Mouse (Mus musculus): ENCODE measurements around the gene Eef1e1. TPM values are rescaled to one million over a fixed set of nuclear protein-coding genes. Genes with fewer than 3 reads are reported as not detected.
A peak's percentile ranks its signal among the peaks of the same experiment; 100 is the strongest.

Eef1e1 gene
- total and polyA plus RNA-seq, 3 experiments, result 194 to 218 TPM; not detected in 1

GRCm38 (mm10) chr13:38670051-38670450 lies 11.2 kb upstream of the Eef1e1 start:
- H3K27ac ChIP-seq (ENCODE audit: control insufficient read depth, low read depth, low read length), result no peak overlapping the region
- peaks cover 0 to 6% of the 10 kb centered on the region in 2 experiments; a peak in 3 of 4 replicates for H3K4me1 ChIP-seq (ENCODE audit: control insufficient read depth in 1 of 2, insufficient read depth in 2 of 2, low read length in 2 of 2)
- no peaks in the 10 kb centered on the region for H3K36me3 ChIP-seq (ENCODE audit: control insufficient read depth in 1 of 2, insufficient read depth in 2 of 2, low read length in 2 of 2)
- DNase-seq (ENCODE audit: low read depth, low spot score), result no peak
- no peaks in the 10 kb centered on the region for H3K9me3 ChIP-seq (replicated peaks; ENCODE audit: insufficient read depth, low read length)
- no peak for TF ChIP-seq USF2 (IDR thresholded peaks at IDR 0.05; ENCODE audit: borderline replicate concordance in 1 of 2, insufficient read depth in 1 of 2, low read depth in 1 of 2, low read length in 2 of 2)
- no peak for TF ChIP-seq ETS1 (IDR thresholded peaks at IDR 0.05; ENCODE audit: low read depth, low read length)
- no peak for TF ChIP-seq MAZ (IDR thresholded peaks at IDR 0.05; ENCODE audit: low read depth, low read length)
- TF ChIP-seq CHD2 (IDR thresholded peaks at IDR 0.05; ENCODE audit: low read length), result no peak
- peaks cover under 1 to 1% of the 10 kb centered on the region in 2 experiments; a peak in 1 of 4 replicates for H3K27me3 ChIP-seq (ENCODE audit: control insufficient read depth in 1 of 2, insufficient read depth in 2 of 2, low read length in 2 of 2)
- no peak overlapping the region for H3K4me3 ChIP-seq (ENCODE audit: control insufficient read depth in 1 of 2, insufficient read depth in 1 of 2, low read depth in 2 of 2, low read length in 2 of 2)
- H3K79me2 ChIP-seq (ENCODE audit: control insufficient read depth, insufficient read depth, low read length, poor library complexity), result no peaks in the 10 kb centered on the region
- no peak overlapping the region for H3K9ac ChIP-seq (ENCODE audit: control insufficient read depth, low read depth, low read length, poor library complexity, severe bottlenecking)

GRCm38 (mm10) chr13:38668514-38668913 lies 9.7 kb upstream of the Eef1e1 start:
- H3K4me1 ChIP-seq (ENCODE audit: control insufficient read depth in 1 of 2, insufficient read depth in 2 of 2, low read length in 2 of 2), result peaks cover 8 to 11% of the 10 kb centered on the region in 2 experiments
- peak; percentile 71 for DNase-seq (ENCODE audit: low read depth, low spot score)
- no peaks in the 10 kb centered on the region for H3K9me3 ChIP-seq (replicated peaks; ENCODE audit: insufficient read depth, low read length)
- TF ChIP-seq RCOR1 (IDR thresholded peaks at IDR 0.05; ENCODE audit: low read depth, low read length) (no peak), CTCF (IDR thresholded peaks at IDR 0.05 in 2 of 3, conservative IDR thresholded peaks at IDR 0.05 in 1 of 3; ENCODE audit: control insufficient read depth in 1 of 3, insufficient read depth in 1 of 3, low read depth in 2 of 3, low read length in 3 of 3, poor library complexity in 1 of 3, severe bottlenecking in 1 of 3) (peak; percentile 84 to 87 (median 86)), CHD1 (IDR thresholded peaks at IDR 0.05; ENCODE audit: low read depth, low read length) (no peak), ZC3H11A (IDR thresholded peaks at IDR 0.05; ENCODE audit: low read depth, low read length) (peak; percentile 77), MYC (IDR thresholded peaks at IDR 0.05; ENCODE audit: low read depth, low read length) (no peak), ZMIZ1 (IDR thresholded peaks at IDR 0.05; ENCODE audit: low read depth, low read length) (no peak), RAD21 (IDR thresholded peaks at IDR 0.05; ENCODE audit: low read depth, low read length) (peak; percentile 80), SMC3 (IDR thresholded peaks at IDR 0.05; ENCODE audit: low read depth, low read length) (peak; percentile 80), CHD2 (IDR thresholded peaks at IDR 0.05; ENCODE audit: low read length) (no peak), HCFC1 (IDR thresholded peaks at IDR 0.05; ENCODE audit: low read depth, low read length) (no peak), EP300 (IDR thresholded peaks at IDR 0.05; ENCODE audit: low read depth in 1 of 2, low read length in 2 of 2) (no peak), ZNF384 (IDR thresholded peaks at IDR 0.05; ENCODE audit: low read depth, low read length) (no peak), MAZ (IDR thresholded peaks at IDR 0.05; ENCODE audit: low read depth, low read length) (no peak)
- H3K4me3 ChIP-seq (ENCODE audit: control insufficient read depth in 1 of 2, insufficient read depth in 1 of 2, low read depth in 2 of 2, low read length in 2 of 2), result no peak overlapping the region
- H3K27me3 ChIP-seq (ENCODE audit: control insufficient read depth in 1 of 2, insufficient read depth in 2 of 2, low read length in 2 of 2), result no peaks in the 10 kb centered on the region
- H3K79me2 ChIP-seq (ENCODE audit: control insufficient read depth, insufficient read depth, low read length, poor library complexity), result no peaks in the 10 kb centered on the region
- H3K27ac ChIP-seq (ENCODE audit: control insufficient read depth, low read depth, low read length), result no peak overlapping the region
- no peak overlapping the region for H3K9ac ChIP-seq (ENCODE audit: control insufficient read depth, low read depth, low read length, poor library complexity, severe bottlenecking)
- H3K36me3 ChIP-seq (ENCODE audit: control insufficient read depth in 1 of 2, insufficient read depth in 2 of 2, low read length in 2 of 2), result peaks cover 0 to 6% of the 10 kb centered on the region in 2 experiments; a peak in 2 of 4 replicates
